Mouse (Mus musculus) embryonic fibroblast, embryonic 13.5 days (primary cell): ENCODE measurements at regions not wholly inside any gene's neighbourhood (a gene's known extent, or its start where the extent isn't known, plus 50 kb on each side); places are given as distances from the start of the nearest gene placed in this dataset.

Experiments
- CTCF ChIP-seq: IDR thresholded peaks from 2 replicates; pipeline ENCODE4 v1.5.1; 2011; ENCODE audit warnings: mild to moderate bottlenecking, control low read depth, low read length, moderate library complexity, borderline replicate concordance; ENCODE audit not compliant: insufficient read depth
- POLR2A ChIP-seq: IDR thresholded peaks from 2 replicates; pipeline ENCODE4 v1.6.1; 2011; ENCODE audit warnings: low read depth, mild to moderate bottlenecking, control low read depth, low read length, moderate library complexity

- no peak for TF ChIP-seq POLR2A
- no peak for TF ChIP-seq CTCF
Measured at GRCm38 (mm10) chr13:110633261-110633781, 238.5 kb downstream of the Plk2 start.
